Mouse (Mus musculus) forebrain, postnatal 0 days (tissue): ENCODE results near the gene Lrp1. TPM values are rescaled to one million over a fixed set of nuclear protein-coding genes. Genes with fewer than 3 reads are reported as not detected.

ENCODE experiments used
- ATAC-seq: fragments of 200-750 bp; cut with Nextera tagmentation; 2 replicates; pipeline ENCODE4 v1.8.0; 2017; ENCODE audit warnings: mild to moderate bottlenecking, moderate library complexity
- DNase-seq: peaks from one replicate; pipeline ENCODE4 v3.0.0-alpha.2; 2015
- H3K27ac ChIP-seq: fragments of 300-500 bp; sonication (generic); 2 replicates; pipeline ENCODE4 v1.5.1; 2014; ENCODE audit warnings: low read depth, mild to moderate bottlenecking, antibody characterized with exemption, low read length, moderate library complexity, mixed read lengths
- H3K27me3 ChIP-seq: fragments of 300-500 bp; sonication (generic); 2 replicates; pipeline ENCODE4 v1.6.1; 2014; ENCODE audit warnings: mild to moderate bottlenecking, low read length, mixed read lengths; ENCODE audit not compliant: insufficient read depth
- H3K36me3 ChIP-seq: fragments of 300-500 bp; sonication (generic); 2 replicates; pipeline ENCODE4 v1.6.1; 2014; ENCODE audit warnings: mild to moderate bottlenecking, moderate library complexity; ENCODE audit not compliant: insufficient read depth
- H3K4me1 ChIP-seq: fragments of 300-500 bp; sonication (generic); 2 replicates; pipeline ENCODE4 v1.6.1; 2014; ENCODE audit warnings: antibody characterized with exemption; ENCODE audit not compliant: insufficient read depth
- H3K4me2 ChIP-seq: fragments of 300-500 bp; sonication (generic); 2 replicates; pipeline ENCODE4 v1.6.1; 2014; ENCODE audit warnings: low read depth, mild to moderate bottlenecking, moderate library complexity
- H3K4me3 ChIP-seq: fragments of 300-500 bp; sonication (generic); 2 replicates; pipeline ENCODE4 v1.5.1; 2014; ENCODE audit warnings: low read depth, low read length, mixed read lengths
- H3K9ac ChIP-seq: fragments of 300-500 bp; sonication (generic); 2 replicates; pipeline ENCODE4 v1.6.1; 2014; ENCODE audit warnings: mild to moderate bottlenecking
- H3K9me3 ChIP-seq: fragments of 300-500 bp; sonication (generic); 2 replicates; pipeline ENCODE4 v1.6.1; 2016; ENCODE audit warnings: low read length
- CTCF ChIP-seq: sonication (generic); IDR thresholded peaks from 2 replicates; pipeline ENCODE4 v1.5.1; 2016; ENCODE audit warnings: antibody characterized with exemption, control low read depth, low read depth
- WGBS: fragments of 180-500 bp; shearing (Covaris S2); extraction: QIAGEN DNeasy Blood & Tissue Kit; methylation state at CpG from one replicate; pipeline ENCODE4 v1.1.7; 2014; 5-methylcytosine and 5-hydroxymethylcytosine counted together
- polyA plus RNA-seq: library from polyadenylated mRNA; unstranded; fragments of >200 nt; fragmentation: Nextera tagmentation; extraction: Ambion mirVana; gene quantifications from 2 replicates; pipeline ENCODE4 v1.2.1, GENCODE M21; 2015
- total RNA-seq: library from RNA; depleted of rRNA; stranded (reverse); fragments of >200 nt; gene quantifications from 2 replicates; pipeline ENCODE4 v1.2.3, GENCODE M21; 2014

Gene Lrp1
- total and polyA plus RNA-seq, 2 experiments from 2014 or later: 70.4 to 228 TPM

GRCm38 (mm10) chr10:127591514-127591913, 29.4 kb downstream of the Lrp1 start:
- 0 out of 2 replicates have a peak, but pooled peaks cover 3% of the 10 kb centered on the region for H3K4me1 ChIP-seq
- H3K9me3 ChIP-seq: no peaks in the 10 kb centered on the region
- no peak for TF ChIP-seq CTCF
- H3K9ac ChIP-seq: no peak overlapping the region
- peaks cover 89% of the 10 kb centered on the region for H3K36me3 ChIP-seq
- no peak for DNase-seq
- H3K27me3 ChIP-seq: no peaks in the 10 kb centered on the region
- no peak overlapping the region for H3K4me2 ChIP-seq
- no peak overlapping the region for H3K4me3 ChIP-seq
- WGBS: 50% methylated on average over 7 of the region's 7 CpGs
- H3K27ac ChIP-seq: no peak overlapping the region
- peak; percentile 45 for ATAC-seq

- DNase-seq (no peak), ATAC-seq (no peak)
- WGBS: 89% methylated on average over 7 of the region's 7 CpGs
- H3K36me3 ChIP-seq: peaks cover 89% of the 10 kb centered on the region
- H3K9ac ChIP-seq: no peak overlapping the region
- TF ChIP-seq CTCF: no peak
- no peaks in the 10 kb centered on the region for H3K9me3 ChIP-seq
- no peak overlapping the region for H3K4me2 ChIP-seq
- no peaks in the 10 kb centered on the region for H3K27me3 ChIP-seq
- H3K27ac ChIP-seq: no peak overlapping the region
- no peaks in the 10 kb centered on the region for H3K4me1 ChIP-seq
- H3K4me3 ChIP-seq: no peak overlapping the region
Observed at GRCm38 (mm10) chr10:127590831-127591451, 30.0 kb downstream of the Lrp1 start.

- TF ChIP-seq CTCF: no peak
- Histone ChIP-seq H3K4me1 (no peaks in the 10 kb centered on the region), H3K4me3 (no peak overlapping the region), H3K27me3 (no peaks in the 10 kb centered on the region), H3K9ac (no peak overlapping the region), H3K9me3 (no peaks in the 10 kb centered on the region), H3K36me3 (peaks cover 85% of the 10 kb centered on the region), H3K27ac (no peak overlapping the region), H3K4me2 (no peak overlapping the region)
- DNase-seq (no peak), ATAC-seq (no peak)
- 85% methylated on average over 12 of the region's 12 CpGs for WGBS
Observed at GRCm38 (mm10) chr10:127590256-127590655, 30.7 kb downstream of the Lrp1 start.

GRCm38 (mm10) chr10:127587776-127588175, 33.2 kb downstream of the Lrp1 start:
- H3K9ac ChIP-seq: no peak overlapping the region
- no peak overlapping the region for H3K4me2 ChIP-seq
- H3K27ac ChIP-seq: no peak overlapping the region
- no peak for TF ChIP-seq CTCF
- H3K9me3 ChIP-seq: no peaks in the 10 kb centered on the region
- peaks cover 83% of the 10 kb centered on the region for H3K36me3 ChIP-seq
- DNase-seq (no peak), ATAC-seq (no peak)
- H3K4me1 ChIP-seq: no peaks in the 10 kb centered on the region
- no peaks in the 10 kb centered on the region for H3K27me3 ChIP-seq
- no peak overlapping the region for H3K4me3 ChIP-seq
- WGBS: 95% methylated on average over 8 of the region's 8 CpGs

- Histone ChIP-seq H3K36me3 (peaks cover 83% of the 10 kb centered on the region), H3K4me1 (no peaks in the 10 kb centered on the region), H3K27me3 (no peaks in the 10 kb centered on the region), H3K27ac (no peak overlapping the region), H3K4me2 (no peak overlapping the region), H3K9me3 (no peaks in the 10 kb centered on the region), H3K4me3 (no peak overlapping the region), H3K9ac (no peak overlapping the region)
- TF ChIP-seq CTCF: no peak
- DNase-seq (no peak), ATAC-seq (no peak)
- WGBS: 74% methylated on average over 4 of the region's 4 CpGs
Observed at GRCm38 (mm10) chr10:127586209-127586608, 34.7 kb downstream of the Lrp1 start.

GRCm38 (mm10) chr10:127585598-127585997, 35.4 kb downstream of the Lrp1 start:
- H3K27ac ChIP-seq: no peak overlapping the region
- ATAC-seq: no peak
- no peaks in the 10 kb centered on the region for H3K9me3 ChIP-seq
- peaks cover 83% of the 10 kb centered on the region for H3K36me3 ChIP-seq
- no peak overlapping the region for H3K4me2 ChIP-seq
- H3K4me1 ChIP-seq: no peaks in the 10 kb centered on the region
- no peak overlapping the region for H3K9ac ChIP-seq
- TF ChIP-seq CTCF: no peak
- no peak overlapping the region for H3K4me3 ChIP-seq
- no peaks in the 10 kb centered on the region for H3K27me3 ChIP-seq
- WGBS: 78% methylated on average over 2 of the region's 2 CpGs
- no peak for DNase-seq

GRCm38 (mm10) chr10:127583649-127584048, 37.3 kb downstream of the Lrp1 start:
- ATAC-seq (no peak), DNase-seq (no peak)
- H3K9ac ChIP-seq: no peak overlapping the region
- no peaks in the 10 kb centered on the region for H3K27me3 ChIP-seq
- H3K4me1 ChIP-seq: no peaks in the 10 kb centered on the region
- WGBS: 86% methylated on average over 8 of the region's 8 CpGs
- H3K4me3 ChIP-seq: no peak overlapping the region
- H3K27ac ChIP-seq: no peak overlapping the region
- H3K4me2 ChIP-seq: no peak overlapping the region
- peaks cover 83% of the 10 kb centered on the region for H3K36me3 ChIP-seq
- TF ChIP-seq CTCF: no peak
- H3K9me3 ChIP-seq: no peaks in the 10 kb centered on the region
